Mouse (Mus musculus) forebrain, embryonic 13.5 days (tissue): ENCODE results near the gene Cables2. TPM values are rescaled to one million over a fixed set of nuclear protein-coding genes. Genes with fewer than 3 reads are reported as not detected.

Experiments
- ATAC-seq: fragments of 200-750 bp; cut with Nextera tagmentation; 2 replicates; pipeline ENCODE4 v1.8.0; 2017
- H3K27ac ChIP-seq: fragments of 300-500 bp; sonication (generic); 2 replicates; pipeline ENCODE4 v1.5.1; 2015; ENCODE audit warnings: inconsistent platforms, mild to moderate bottlenecking, moderate library complexity
- H3K27me3 ChIP-seq: fragments of 300-500 bp; sonication (generic); 2 replicates; pipeline ENCODE4 v1.6.1; 2015; ENCODE audit warnings: mild to moderate bottlenecking, inconsistent platforms
- H3K36me3 ChIP-seq: fragments of 300-500 bp; sonication (generic); 2 replicates; pipeline ENCODE4 v1.6.1; 2015; ENCODE audit warnings: mild to moderate bottlenecking, inconsistent platforms; ENCODE audit not compliant: poor library complexity, severe bottlenecking
- H3K4me1 ChIP-seq: fragments of 300-500 bp; sonication (generic); 2 replicates; pipeline ENCODE4 v1.6.1; 2015; ENCODE audit warnings: inconsistent platforms
- H3K4me2 ChIP-seq: fragments of 300-500 bp; sonication (generic); 2 replicates; pipeline ENCODE4 v1.6.1; 2015; ENCODE audit warnings: inconsistent platforms, mild to moderate bottlenecking, moderate library complexity
- H3K4me3 ChIP-seq: fragments of 300-500 bp; sonication (generic); 2 replicates; pipeline ENCODE4 v1.5.1; 2015; ENCODE audit warnings: mild to moderate bottlenecking, inconsistent platforms
- H3K9ac ChIP-seq: fragments of 300-500 bp; sonication (generic); 2 replicates; pipeline ENCODE4 v1.6.1; 2015; ENCODE audit warnings: mild to moderate bottlenecking, inconsistent platforms
- H3K9me3 ChIP-seq: fragments of 300-500 bp; sonication (generic); replicated peaks from 2 replicates; pipeline ENCODE4 v1.6.1; 2016; ENCODE audit warnings: inconsistent platforms
- WGBS: fragments of 180-500 bp; shearing (Covaris S2); methylation state at CpG from one replicate; pipeline ENCODE4 v1.1.7; 2015; 5-methylcytosine and 5-hydroxymethylcytosine counted together
- polyA plus RNA-seq: library from polyadenylated mRNA; unstranded; fragments of >200 nt; fragmentation: Nextera tagmentation; extraction: Ambion mirVana; gene quantifications from 2 replicates; pipeline ENCODE4 v1.2.1, GENCODE M21; 2015

Cables2 gene
- polyA plus RNA-seq, 1 experiment from 2014 or later: 11.0 TPM

DNA sequence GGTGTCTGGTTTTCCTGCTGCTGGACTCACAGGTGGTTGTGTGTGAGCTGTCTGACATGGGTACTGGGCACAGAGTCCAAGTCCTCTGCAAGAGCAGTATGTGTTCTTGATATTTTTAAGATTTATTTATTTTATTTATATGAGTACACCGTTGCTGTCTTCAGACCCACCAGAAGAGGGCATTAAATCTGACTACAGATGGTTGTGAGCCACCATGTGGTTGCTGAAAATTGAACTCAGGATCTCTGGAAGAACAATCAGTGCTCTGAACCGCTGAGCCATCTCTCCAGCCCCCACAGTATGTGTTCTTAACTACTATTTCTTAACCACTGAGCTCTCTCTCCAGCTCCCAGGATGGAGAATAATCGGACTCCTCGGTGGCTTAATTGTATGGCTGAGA is 28.9 kb upstream of the Cables2 start:
- no peak for ATAC-seq
- Histone ChIP-seq H3K9ac (no peak overlapping the region), H3K27me3 (no peaks in the 10 kb centered on the region), H3K36me3 (no peaks in the 10 kb centered on the region), H3K4me2 (no peak overlapping the region), H3K4me1 (no peaks in the 10 kb centered on the region), H3K9me3 (no peaks in the 10 kb centered on the region), H3K4me3 (no peak overlapping the region), H3K27ac (no peak overlapping the region)
- 76% methylated on average over 4 of the region's 4 CpGs for WGBS

DNA sequence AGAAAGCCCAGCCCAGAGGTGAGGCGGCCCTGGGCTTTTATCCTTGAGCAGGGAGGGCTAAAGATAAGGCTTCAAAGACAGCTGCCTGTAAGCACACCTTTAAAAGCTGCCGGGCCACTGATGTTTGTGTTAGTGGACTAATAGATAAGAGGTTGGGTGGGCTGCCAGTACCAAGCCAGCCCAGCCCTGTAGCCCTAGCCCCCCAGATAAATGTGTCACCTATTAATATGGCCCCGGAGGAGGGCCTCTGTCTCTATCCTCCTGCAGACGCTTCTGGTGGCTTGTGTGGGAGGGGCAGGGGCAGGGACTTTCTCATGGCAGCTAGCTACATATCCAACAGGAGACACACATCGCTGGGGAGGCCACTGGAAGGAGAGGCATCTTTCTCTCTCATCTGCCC is 27.5 kb upstream of the Cables2 start:
- Histone ChIP-seq H3K4me2 (no peak overlapping the region), H3K4me3 (no peak overlapping the region), H3K9me3 (no peaks in the 10 kb centered on the region), H3K27ac (no peak overlapping the region), H3K4me1 (no peaks in the 10 kb centered on the region), H3K36me3 (no peaks in the 10 kb centered on the region), H3K9ac (no peak overlapping the region), H3K27me3 (no peaks in the 10 kb centered on the region)
- 63% methylated on average over 5 of the region's 5 CpGs for WGBS
- ATAC-seq: no peak

DNA sequence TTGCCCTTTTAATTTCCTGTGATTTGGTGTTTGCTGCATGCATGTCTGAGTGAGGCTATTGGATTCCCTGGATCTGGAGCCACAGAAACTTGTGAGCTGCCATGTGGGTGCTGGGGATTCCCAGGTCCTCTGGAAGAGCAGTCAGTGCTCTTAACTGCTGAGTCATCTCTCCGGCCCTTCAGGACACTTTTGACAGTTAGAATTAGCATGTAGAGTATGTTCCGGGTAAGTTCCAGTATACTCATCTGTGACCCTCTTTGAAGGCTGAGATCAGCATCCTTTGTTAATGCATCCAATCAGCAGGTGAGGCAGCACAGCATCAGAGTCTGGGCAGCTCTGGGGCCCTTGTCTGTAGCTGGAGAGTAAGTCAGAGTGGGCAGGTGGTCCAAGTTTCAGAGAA is 27.0 kb upstream of the Cables2 start:
- no peak for ATAC-seq
- 80% methylated on average over 2 of the region's 2 CpGs for WGBS
- no peaks in the 10 kb centered on the region for H3K4me1 ChIP-seq

DNA sequence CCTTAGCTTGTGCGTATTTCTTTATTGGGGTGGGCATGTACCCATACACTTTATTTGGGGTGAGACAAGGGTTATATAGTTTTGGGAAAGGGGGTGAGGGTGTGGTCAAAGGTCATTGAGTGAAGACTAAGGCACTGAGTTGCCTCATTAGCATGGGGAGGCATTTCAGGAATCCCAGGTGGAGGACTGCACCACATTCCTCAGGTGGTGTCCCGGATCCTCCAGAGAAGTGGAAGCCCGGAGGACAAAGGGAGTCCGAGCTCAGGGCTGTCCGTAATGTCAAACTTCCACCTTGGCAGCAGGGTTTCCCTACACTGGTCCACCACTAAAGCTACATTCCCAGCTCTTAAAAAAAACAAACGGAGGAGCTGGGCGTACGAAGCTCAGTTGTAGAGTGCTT is 19.6 kb upstream of the Cables2 start:
- no peak for ATAC-seq
- no peak overlapping the region for H3K27ac ChIP-seq
- no peaks in the 10 kb centered on the region for H3K27me3 ChIP-seq
- H3K36me3 ChIP-seq: no peaks in the 10 kb centered on the region
- H3K4me1 ChIP-seq: no peaks in the 10 kb centered on the region
- no peaks in the 10 kb centered on the region for H3K9me3 ChIP-seq
- no peak overlapping the region for H3K4me2 ChIP-seq
- no peak overlapping the region for H3K9ac ChIP-seq
- WGBS: 78% methylated on average over 8 of the region's 8 CpGs
- no peak overlapping the region for H3K4me3 ChIP-seq

More for the DNA sequence above, 27.0 kb upstream of the Cables2 start:
- Histone ChIP-seq H3K9ac (no peak overlapping the region), H3K36me3 (no peaks in the 10 kb centered on the region), H3K27me3 (no peaks in the 10 kb centered on the region), H3K27ac (no peak overlapping the region), H3K4me2 (no peak overlapping the region), H3K4me3 (no peak overlapping the region), H3K9me3 (no peaks in the 10 kb centered on the region)

DNA sequence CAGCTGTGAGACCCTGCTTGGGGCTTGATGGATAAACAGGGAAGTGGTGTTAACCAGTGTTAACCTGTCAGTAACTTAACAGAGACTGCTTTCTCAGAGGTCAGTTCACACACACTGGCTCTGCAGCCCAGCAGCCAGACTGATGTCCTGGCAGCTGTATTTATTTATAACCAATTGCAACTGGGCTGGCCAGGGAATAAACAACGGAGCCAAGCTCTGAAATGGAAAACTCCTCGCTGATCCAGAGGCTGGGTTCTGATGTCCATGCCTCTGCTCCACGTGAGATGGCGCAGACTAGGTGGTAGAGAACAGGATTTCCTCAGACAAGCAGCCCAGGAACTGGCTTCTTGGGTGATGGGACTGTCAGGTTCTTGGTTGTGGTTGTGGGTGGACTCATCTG is 18.7 kb upstream of the Cables2 start:
- no peak for ATAC-seq
- Histone ChIP-seq H3K4me2 (no peak overlapping the region), H3K27ac (no peak overlapping the region), H3K9ac (no peak overlapping the region), H3K36me3 (no peaks in the 10 kb centered on the region), H3K4me3 (no peak overlapping the region), H3K4me1 (no peaks in the 10 kb centered on the region), H3K9me3 (no peaks in the 10 kb centered on the region), H3K27me3 (no peaks in the 10 kb centered on the region)
- WGBS: 83% methylated on average over 4 of the region's 4 CpGs

DNA sequence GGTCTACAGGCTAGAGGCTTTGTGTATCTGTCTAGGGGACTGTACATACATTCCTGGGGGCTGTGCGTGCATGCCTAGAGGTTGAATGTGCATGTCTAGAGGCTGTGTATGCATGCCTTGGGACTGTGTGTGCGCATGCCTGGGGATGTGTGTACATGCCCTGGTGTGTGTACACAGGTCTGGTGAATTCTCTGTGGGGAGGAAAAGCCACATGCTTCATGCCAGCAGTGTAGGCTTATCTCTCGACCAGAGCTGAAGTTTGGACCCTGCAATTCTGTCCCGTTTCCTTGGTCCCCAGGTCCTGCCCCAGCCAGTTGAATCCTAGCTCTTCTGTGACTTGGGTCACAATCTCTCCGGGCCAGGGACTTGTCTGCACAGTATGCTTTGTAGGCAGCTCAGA is 18.3 kb upstream of the Cables2 start:
- H3K4me3 ChIP-seq: no peak overlapping the region
- H3K36me3 ChIP-seq: no peaks in the 10 kb centered on the region
- WGBS: 84% methylated on average over 5 of the region's 5 CpGs
- H3K9ac ChIP-seq: no peak overlapping the region
- H3K27me3 ChIP-seq: no peaks in the 10 kb centered on the region
- ATAC-seq: no peak
- no peak overlapping the region for H3K27ac ChIP-seq
- H3K9me3 ChIP-seq: no peaks in the 10 kb centered on the region
- no peak overlapping the region for H3K4me2 ChIP-seq
- H3K4me1 ChIP-seq: no peaks in the 10 kb centered on the region

DNA sequence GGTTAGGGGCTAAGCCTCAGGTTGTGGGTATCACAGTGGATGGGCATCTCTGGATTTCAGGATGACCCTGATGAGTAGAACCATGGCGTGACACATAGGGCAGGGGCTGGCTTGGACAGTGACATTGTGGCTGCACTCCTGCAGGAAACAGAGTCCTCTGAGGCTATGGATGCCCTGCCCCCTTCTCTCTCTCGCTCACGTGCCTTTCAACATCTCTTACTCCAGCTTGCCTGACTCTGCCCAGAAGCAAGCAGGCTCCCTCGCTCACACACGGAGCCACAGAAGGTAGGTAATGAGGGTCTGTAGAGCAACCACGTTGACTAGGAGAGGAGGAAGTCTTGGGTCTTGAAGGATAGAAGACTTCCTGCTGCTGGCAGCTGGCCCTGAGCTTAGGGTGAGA is 17.2 kb upstream of the Cables2 start:
- Histone ChIP-seq H3K4me1 (no peaks in the 10 kb centered on the region), H3K27ac (no peak overlapping the region), H3K36me3 (no peaks in the 10 kb centered on the region), H3K9ac (no peak overlapping the region), H3K4me3 (no peak overlapping the region), H3K9me3 (no peaks in the 10 kb centered on the region), H3K27me3 (no peaks in the 10 kb centered on the region), H3K4me2 (no peak overlapping the region)
- ATAC-seq: no peak
- 69% methylated on average over 6 of the region's 6 CpGs for WGBS

DNA sequence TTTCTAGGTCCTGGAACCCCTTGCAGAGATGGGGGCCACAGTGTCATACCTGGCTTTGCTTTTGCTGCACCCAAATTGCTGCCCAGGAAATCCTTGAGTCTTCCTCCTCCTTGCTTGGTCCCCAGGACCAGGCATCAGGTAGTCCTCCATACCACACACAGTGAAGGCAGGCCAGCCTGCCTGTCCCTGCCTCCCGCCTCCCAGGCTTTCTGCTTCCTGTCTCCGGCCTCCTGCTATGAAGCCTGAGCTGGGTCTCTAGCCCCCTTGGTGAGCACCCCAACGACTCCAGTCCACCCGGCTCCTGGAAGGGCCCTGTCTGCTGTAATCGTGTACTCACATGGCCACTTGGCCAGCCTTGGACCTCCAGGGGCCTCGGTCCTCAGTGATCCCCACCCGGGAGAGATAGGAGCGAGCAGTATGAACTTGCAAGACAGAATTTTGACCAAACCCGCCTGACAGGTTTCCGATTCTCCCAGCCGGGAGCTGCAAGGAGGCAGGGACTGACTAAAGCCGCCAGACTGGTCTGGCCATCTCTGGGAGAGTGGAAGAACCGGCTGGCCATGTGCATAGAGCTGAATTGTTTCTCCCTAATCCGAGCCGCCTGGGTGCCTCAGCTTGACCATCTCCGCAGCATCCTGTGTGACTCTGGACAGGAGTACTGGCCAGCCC is 16.3 kb upstream of the Cables2 start, which contains the start of gene Rbbp8nl:
TSS of gene Rbbp8nl (minus strand) at position 440 of the 669 bp plus-strand sequence.
- H3K4me3 ChIP-seq: no peak within 1 kb of the TSS
- H3K27ac ChIP-seq: no peak within 1 kb of the TSS
- WGBS: 49% methylated on average over 16 of the region's 16 CpGs
- no peaks in the 10 kb centered on the region for H3K36me3 ChIP-seq
- H3K9me3 ChIP-seq: no peaks in the 10 kb centered on the region
- H3K27me3 ChIP-seq: no peaks in the 10 kb centered on the region
- no peak within 1 kb of the TSS for H3K9ac ChIP-seq
- no peak within 1 kb of the TSS for H3K4me2 ChIP-seq
- no peaks in the 10 kb centered on the region for H3K4me1 ChIP-seq
- ATAC-seq: no peak

DNA sequence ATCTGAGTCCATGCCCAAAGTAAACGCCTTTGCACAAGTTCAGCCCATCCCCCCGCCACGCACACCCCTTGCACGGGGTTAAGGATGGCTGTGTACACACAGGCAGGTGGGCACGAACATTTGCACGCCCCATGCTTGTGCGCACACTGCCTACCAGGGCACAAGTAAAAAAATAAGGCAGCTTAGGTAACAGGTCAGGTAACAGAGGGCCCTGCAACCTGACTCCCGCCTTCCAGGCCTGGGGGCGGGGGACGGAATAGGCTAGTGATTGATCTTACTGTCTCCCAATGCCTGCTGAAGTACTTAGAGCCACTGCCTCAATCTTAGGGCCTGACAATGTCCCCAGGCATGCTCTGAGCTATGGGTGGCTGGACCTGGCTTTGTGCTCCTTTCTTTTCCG is 15.7 kb upstream of the Cables2 start:
- 60% methylated on average over 11 of the region's 11 CpGs for WGBS
- H3K36me3 ChIP-seq: no peaks in the 10 kb centered on the region

DNA sequence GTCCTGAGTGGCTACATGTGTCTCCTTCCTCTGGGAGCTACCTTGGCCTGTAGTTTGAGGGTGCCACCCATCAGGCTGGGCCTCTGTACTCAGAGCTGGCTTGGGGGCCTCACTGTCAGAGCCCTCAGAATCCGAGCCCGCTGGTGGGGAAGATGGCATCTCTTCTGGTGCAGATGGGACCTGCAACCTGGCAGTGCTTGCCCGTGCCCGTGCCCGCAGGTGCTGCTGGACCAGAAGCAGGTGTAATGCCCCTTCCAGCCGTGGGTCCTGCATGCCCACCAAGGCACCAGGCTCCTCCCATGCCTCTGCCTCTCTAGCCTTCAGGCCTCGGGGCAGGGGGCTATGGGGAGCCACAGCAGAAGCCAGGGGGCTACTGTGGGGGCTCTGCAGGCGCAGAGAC is 6.0 kb upstream of the Cables2 start:
- Histone ChIP-seq H3K9ac (no peak overlapping the region), H3K9me3 (no peaks in the 10 kb centered on the region), H3K4me3 (no peak overlapping the region), H3K36me3 (no peaks in the 10 kb centered on the region), H3K27ac (no peak overlapping the region), H3K27me3 (0 out of 2 replicates have a peak, but pooled peaks cover 9% of the 10 kb centered on the region), H3K4me2 (no peak overlapping the region), H3K4me1 (0 out of 2 replicates have a peak, but pooled peaks cover 4% of the 10 kb centered on the region)
- ATAC-seq: no peak
- 80% methylated on average over 8 of the region's 8 CpGs for WGBS

More for the DNA sequence above, 15.7 kb upstream of the Cables2 start:
- H3K4me3 ChIP-seq: no peak overlapping the region
- H3K9ac ChIP-seq: no peak overlapping the region
- no peak overlapping the region for H3K27ac ChIP-seq
- H3K4me1 ChIP-seq: no peaks in the 10 kb centered on the region
- H3K4me2 ChIP-seq: no peak overlapping the region
- H3K9me3 ChIP-seq: no peaks in the 10 kb centered on the region
- no peak for ATAC-seq
- no peaks in the 10 kb centered on the region for H3K27me3 ChIP-seq

DNA sequence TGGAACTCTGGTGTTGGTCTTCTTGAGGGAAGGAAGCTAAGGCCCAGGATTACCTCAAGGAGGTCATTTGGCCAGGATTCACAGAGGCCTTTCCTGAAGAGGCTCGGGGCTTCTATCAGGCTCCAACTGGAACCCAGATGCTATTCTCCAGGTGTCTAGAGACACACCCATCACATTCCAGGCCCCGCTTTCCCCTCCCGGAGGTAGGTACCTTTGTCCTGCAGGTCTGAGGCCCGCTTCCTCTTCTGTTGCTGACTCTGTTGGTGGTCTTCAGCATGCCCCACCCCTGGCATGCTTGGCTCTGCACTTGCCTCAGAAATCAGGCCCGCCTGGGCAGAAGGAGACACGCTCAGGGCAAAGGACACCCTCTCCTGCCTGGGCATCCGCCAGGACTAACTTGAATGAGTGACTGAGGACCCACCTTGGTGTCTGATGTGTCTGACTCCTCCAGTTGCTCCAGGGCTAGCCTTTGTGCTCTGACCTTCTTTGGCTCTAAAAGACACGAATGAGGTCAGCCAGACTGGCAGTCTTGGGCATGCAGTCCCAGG is 4.6 kb upstream of the Cables2 start:
- no peak overlapping the region for H3K9ac ChIP-seq
- WGBS: 64% methylated on average over 8 of the region's 8 CpGs
- no peak overlapping the region for H3K27ac ChIP-seq
- H3K4me1 ChIP-seq: peaks cover 9% of the 10 kb centered on the region
- H3K9me3 ChIP-seq: no peaks in the 10 kb centered on the region
- no peak for ATAC-seq
- H3K4me3 ChIP-seq: no peak overlapping the region
- 0 out of 2 replicates have a peak, but pooled peaks cover 10% of the 10 kb centered on the region for H3K27me3 ChIP-seq
- H3K36me3 ChIP-seq: no peaks in the 10 kb centered on the region
- no peak overlapping the region for H3K4me2 ChIP-seq

DNA sequence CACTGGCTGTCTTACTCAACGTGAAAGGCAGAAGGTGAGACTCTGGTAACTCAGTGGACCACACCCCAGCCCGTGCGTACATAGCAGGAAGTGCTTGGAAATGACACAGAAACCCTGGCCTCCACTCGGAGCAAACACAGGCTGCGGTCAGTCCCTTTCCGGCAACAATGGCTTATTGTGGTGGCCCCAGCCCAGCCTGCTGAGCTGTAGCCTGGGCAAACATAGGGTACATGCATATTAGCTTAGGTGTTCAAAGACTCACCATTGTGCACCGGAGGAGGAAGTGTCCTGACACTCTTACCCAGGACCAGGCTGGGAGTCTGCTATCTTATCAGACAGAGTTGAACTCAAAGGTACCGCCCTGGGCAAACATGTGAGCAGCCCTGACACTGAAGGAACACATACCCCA is 3.6 kb upstream of the Cables2 start:
- Histone ChIP-seq H3K27ac (no peak overlapping the region), H3K4me3 (no peak overlapping the region), H3K9me3 (no peaks in the 10 kb centered on the region), H3K27me3 (0 out of 2 replicates have a peak, but pooled peaks cover 10% of the 10 kb centered on the region), H3K4me1 (peaks cover 19% of the 10 kb centered on the region), H3K9ac (no peak overlapping the region), H3K4me2 (no peak overlapping the region), H3K36me3 (no peaks in the 10 kb centered on the region)
- WGBS: 79% methylated on average over 8 of the region's 8 CpGs
- ATAC-seq: no peak

DNA sequence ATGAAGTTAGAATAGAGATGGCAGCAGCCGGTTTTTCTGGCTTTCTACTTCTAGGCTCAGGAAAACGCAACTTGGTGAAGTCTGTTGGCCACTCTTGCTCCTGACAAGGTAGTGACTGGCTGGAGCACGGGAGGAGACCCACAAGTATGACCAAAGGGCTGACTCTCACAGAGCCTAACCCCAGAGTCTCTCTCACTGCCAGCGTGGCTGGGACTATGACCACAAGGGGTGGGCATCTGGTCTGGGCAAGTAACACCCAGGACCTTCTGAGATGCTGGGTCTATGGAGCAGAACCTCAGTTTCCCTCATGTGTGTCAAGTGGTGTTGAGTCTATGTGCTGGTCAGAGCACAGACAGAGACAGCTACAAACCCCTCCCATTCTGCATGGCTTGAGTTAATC is 3.1 kb upstream of the Cables2 start:
- Histone ChIP-seq H3K27me3 (0 out of 2 replicates have a peak, but pooled peaks cover 10% of the 10 kb centered on the region), H3K4me3 (no peak overlapping the region), H3K4me1 (peaks cover 24% of the 10 kb centered on the region), H3K36me3 (no peaks in the 10 kb centered on the region), H3K9ac (no peak overlapping the region), H3K27ac (no peak overlapping the region), H3K9me3 (no peaks in the 10 kb centered on the region), H3K4me2 (no peak overlapping the region)
- 68% methylated on average over 4 of the region's 4 CpGs for WGBS
- ATAC-seq: no peak
